Mouse (Mus musculus): ENCODE measurements around the gene Prim2. TPM values are rescaled to one million over a fixed set of nuclear protein-coding genes. Genes with fewer than 3 reads are reported as not detected.

Prim2 gene
- polyA plus RNA-seq, 1 experiment from 2014 or later = 33.9 TPM

DNA sequence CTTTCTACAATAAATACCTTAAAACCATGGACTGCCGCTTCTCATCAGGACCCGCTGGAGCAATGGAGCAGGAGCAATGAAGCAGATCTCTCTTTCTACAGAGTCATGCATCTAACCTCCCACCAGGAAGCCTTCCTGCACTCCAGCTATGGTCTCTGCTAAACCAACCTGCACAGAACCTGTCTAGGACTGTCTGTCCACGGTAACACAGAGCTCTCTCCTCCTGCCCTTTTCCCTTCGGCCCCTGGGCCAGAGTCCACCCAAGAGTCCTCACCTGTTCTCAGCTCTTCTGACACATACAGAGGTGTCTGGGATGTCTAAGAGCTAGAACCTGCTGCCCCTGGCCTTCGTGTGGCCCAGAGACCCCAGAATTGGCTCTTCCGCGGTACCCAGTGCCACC is 11.3 kb upstream of the Prim2 start:
- no peak overlapping the region for H3K4me3 ChIP-seq
- H3K27ac ChIP-seq = no peak overlapping the region
- no peak overlapping the region for H3K4me2 ChIP-seq
- H3K9me3 ChIP-seq = no peaks in the 10 kb centered on the region
- no peaks in the 10 kb centered on the region for H3K36me3 ChIP-seq
- no peak for ATAC-seq (ENCODE audit: insufficient number of reproducible peaks, low FRiP score, low TSS enrichment, low read depth)
- no peaks in the 10 kb centered on the region for H3K27me3 ChIP-seq
- WGBS = 86% methylated on average over 7 of the region's 7 CpGs
- H3K9ac ChIP-seq = no peak overlapping the region
- no peaks in the 10 kb centered on the region for H3K4me1 ChIP-seq

GRCm38 (mm10) chr1:33680435-33680834 is 10.8 kb upstream of the Prim2 start:
- no peak for ATAC-seq (ENCODE audit: insufficient number of reproducible peaks, low FRiP score, low TSS enrichment, low read depth)

DNA sequence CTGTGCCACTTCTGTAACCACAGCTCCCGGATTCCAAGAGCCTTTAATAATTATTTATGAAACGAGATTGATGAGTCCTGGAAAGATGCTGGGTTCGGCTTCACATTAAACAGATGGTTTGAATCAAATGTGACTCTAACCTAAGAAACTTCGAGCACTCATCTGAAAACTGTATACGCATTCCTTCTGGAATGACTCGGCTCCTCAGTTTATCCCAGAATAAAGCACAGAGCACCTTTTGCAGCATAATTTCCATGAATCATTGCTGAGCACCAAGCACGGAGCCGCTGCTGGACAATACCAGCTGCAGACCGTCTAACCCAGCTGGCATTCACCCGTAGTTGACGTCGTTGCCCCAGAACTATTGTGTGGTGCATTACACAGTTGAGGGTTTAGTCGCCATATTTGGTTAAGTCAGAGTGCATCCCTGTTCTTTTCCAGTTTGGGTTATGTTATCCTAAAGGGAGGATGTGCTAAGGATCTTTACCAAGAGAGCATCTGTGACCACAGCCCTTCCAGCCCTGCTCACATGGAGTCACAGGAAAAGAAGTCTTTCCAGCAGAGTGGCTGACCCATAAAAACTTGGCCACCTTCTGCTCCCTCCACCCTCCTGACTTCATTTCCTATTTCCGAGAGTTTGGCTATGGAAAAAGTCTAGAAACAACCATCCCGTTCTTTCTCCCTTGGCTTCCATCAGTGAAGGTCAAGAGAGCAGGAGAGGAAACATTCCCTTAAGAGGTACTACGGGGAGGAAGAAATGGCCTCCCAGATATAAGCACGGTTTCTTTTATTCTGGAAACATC is 3.8 kb upstream of the Prim2 start:
- Histone ChIP-seq H3K9me3 (no peaks in the 10 kb centered on the region), H3K36me3 (no peaks in the 10 kb centered on the region), H3K4me3 (no peak overlapping the region), H3K4me1 (peaks cover 8% of the 10 kb centered on the region; the same call in 1 of the 2 replicates), H3K27ac (peak overlapping the region; percentile 65; the same call in 1 of the 2 replicates), H3K4me2 (no peak overlapping the region), H3K27me3 (no peaks in the 10 kb centered on the region), H3K9ac (no peak overlapping the region)
- WGBS = 51% methylated on average over 17 of the region's 17 CpGs
- ATAC-seq (ENCODE audit: insufficient number of reproducible peaks, low FRiP score, low TSS enrichment, low read depth) = no peak

More at GRCm38 (mm10) chr1:33680435-33680834, 10.8 kb upstream of the Prim2 start:
- no peak overlapping the region for H3K4me2 ChIP-seq
- H3K4me3 ChIP-seq = no peak overlapping the region
- H3K36me3 ChIP-seq = no peaks in the 10 kb centered on the region
- H3K9ac ChIP-seq = no peak overlapping the region
- 34% methylated on average over 3 of the region's 4 CpGs for WGBS
- H3K4me1 ChIP-seq = no peaks in the 10 kb centered on the region
- no peak overlapping the region for H3K27ac ChIP-seq
- H3K9me3 ChIP-seq = no peaks in the 10 kb centered on the region
- no peaks in the 10 kb centered on the region for H3K27me3 ChIP-seq

DNA sequence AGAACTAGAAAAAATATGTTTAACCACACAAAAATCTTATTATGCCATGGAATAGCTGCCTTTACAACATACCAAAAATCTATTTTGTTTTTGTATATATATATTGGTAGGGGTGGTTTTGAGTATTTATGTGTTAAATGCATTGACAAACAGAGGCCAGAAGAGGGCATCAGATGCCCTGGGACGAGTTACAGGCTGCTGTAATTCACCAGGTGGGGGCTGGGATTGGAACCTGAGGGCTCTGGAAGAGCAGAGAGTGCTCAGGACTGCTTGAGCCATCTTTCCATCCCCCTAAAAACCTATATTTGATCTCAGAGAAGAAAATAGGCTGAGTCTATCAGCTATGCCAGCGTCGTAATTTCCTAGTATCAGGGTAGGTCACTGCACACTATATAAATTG is 2.9 kb upstream of the Prim2 start:
- no peaks in the 10 kb centered on the region for H3K36me3 ChIP-seq
- WGBS = 35% methylated on average over 3 of the region's 3 CpGs

GRCm38 (mm10) chr1:33672083-33672482 is 2.5 kb upstream of the Prim2 start:
- H3K4me1 ChIP-seq = peaks cover 8% of the 10 kb centered on the region; the same call in 1 of the 2 replicates
- H3K36me3 ChIP-seq = no peaks in the 10 kb centered on the region
- H3K27ac ChIP-seq = no peak overlapping the region
- no peak overlapping the region for H3K9ac ChIP-seq
- no peak overlapping the region for H3K4me3 ChIP-seq
- H3K9me3 ChIP-seq = no peaks in the 10 kb centered on the region
- ATAC-seq (ENCODE audit: insufficient number of reproducible peaks, low FRiP score, low TSS enrichment, low read depth) = no peak
- H3K4me2 ChIP-seq = no peak overlapping the region
- 66% methylated on average over 3 of the region's 3 CpGs for WGBS
- H3K27me3 ChIP-seq = no peaks in the 10 kb centered on the region

More for the DNA sequence above, 2.9 kb upstream of the Prim2 start:
- Histone ChIP-seq H3K4me2 (no peak overlapping the region), H3K9me3 (no peaks in the 10 kb centered on the region), H3K4me3 (no peak overlapping the region), H3K9ac (no peak overlapping the region), H3K27me3 (no peaks in the 10 kb centered on the region), H3K27ac (no peak overlapping the region), H3K4me1 (peaks cover 8% of the 10 kb centered on the region; the same call in 1 of the 2 replicates)
- no peak for ATAC-seq (ENCODE audit: insufficient number of reproducible peaks, low FRiP score, low TSS enrichment, low read depth)

DNA sequence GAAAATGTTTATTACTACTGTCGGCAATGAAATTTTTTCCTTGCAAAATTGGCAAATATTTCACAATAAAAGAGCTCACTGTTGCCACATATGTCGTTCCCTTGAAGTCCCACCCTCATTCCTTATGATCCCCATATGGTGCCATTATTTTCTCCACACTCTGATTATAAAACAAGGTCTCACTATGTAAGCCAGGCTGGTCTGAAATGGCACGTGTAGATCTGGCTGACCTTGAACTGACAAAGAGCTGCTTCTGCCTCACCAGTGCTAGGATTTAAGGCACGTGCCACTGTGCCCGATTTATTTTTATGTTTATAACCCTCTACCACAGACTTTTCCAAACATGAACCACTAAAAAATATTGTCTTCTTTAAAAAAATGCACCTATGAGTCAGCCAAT is 1.8 kb upstream of the Prim2 start:
- ATAC-seq (ENCODE audit: insufficient number of reproducible peaks, low FRiP score, low TSS enrichment, low read depth) = no peak

GRCm38 (mm10) chr1:33670164-33670616 is 595 bp upstream of the Prim2 start:
- peak overlapping the region; percentile 82 for H3K4me2 ChIP-seq
- H3K9me3 ChIP-seq = no peaks in the 10 kb centered on the region
- peak overlapping the region; percentile 73 for H3K9ac ChIP-seq
- H3K4me3 ChIP-seq = peak overlapping the region; percentile 69
- under 1% methylated on average over 37 of the region's 37 CpGs for WGBS
- peaks cover 8% of the 10 kb centered on the region; the same call in 1 of the 2 replicates for H3K4me1 ChIP-seq
- peak overlapping the region; percentile 85 for H3K27ac ChIP-seq
- no peaks in the 10 kb centered on the region for H3K27me3 ChIP-seq
- peaks cover 12% of the 10 kb centered on the region for H3K36me3 ChIP-seq
- ATAC-seq (ENCODE audit: insufficient number of reproducible peaks, low FRiP score, low TSS enrichment, low read depth) = 0 out of 2 replicates have a peak, but pooled peaks have one; percentile 10

More for the DNA sequence above, 1.8 kb upstream of the Prim2 start:
- H3K4me3 ChIP-seq = no peak overlapping the region
- H3K4me2 ChIP-seq = no peak overlapping the region
- WGBS = 51% methylated on average over 5 of the region's 5 CpGs
- H3K9ac ChIP-seq = no peak overlapping the region
- H3K9me3 ChIP-seq = no peaks in the 10 kb centered on the region
- peaks cover 8% of the 10 kb centered on the region; the same call in 1 of the 2 replicates for H3K4me1 ChIP-seq
- no peaks in the 10 kb centered on the region for H3K27me3 ChIP-seq
- H3K36me3 ChIP-seq = peaks cover 4% of the 10 kb centered on the region
- H3K27ac ChIP-seq = no peak overlapping the region

DNA sequence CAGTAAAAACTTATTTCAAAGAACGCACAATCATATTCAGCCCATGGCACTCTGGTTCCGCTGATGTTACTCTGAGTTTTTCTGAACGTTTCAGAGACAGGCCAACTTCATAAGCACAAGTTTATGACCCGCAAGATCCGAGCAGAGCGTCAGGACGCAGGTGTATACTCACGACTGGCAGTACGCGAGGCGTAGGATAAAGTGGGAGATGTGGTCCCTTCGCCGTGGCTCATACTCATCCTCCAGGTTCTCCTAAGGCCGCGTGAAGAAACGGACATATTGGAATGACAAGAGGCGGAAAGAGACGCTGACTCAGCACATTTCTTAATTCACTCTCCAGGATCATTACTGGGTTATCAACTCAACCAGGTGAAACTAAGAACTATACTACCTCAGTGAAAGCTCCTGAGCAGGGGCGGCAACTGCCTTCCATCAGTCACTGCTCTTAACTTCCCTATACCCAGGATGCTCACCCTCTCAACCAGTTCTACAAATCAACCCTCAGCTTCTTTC is 5.9 kb downstream of the Prim2 start:
- ATAC-seq (ENCODE audit: insufficient number of reproducible peaks, low FRiP score, low TSS enrichment, low read depth) = no peak
- no peak overlapping the region for H3K4me2 ChIP-seq
- H3K9ac ChIP-seq = no peak overlapping the region
- no peaks in the 10 kb centered on the region for H3K9me3 ChIP-seq
- no peaks in the 10 kb centered on the region for H3K4me1 ChIP-seq
- H3K4me3 ChIP-seq = no peak overlapping the region
- no peaks in the 10 kb centered on the region for H3K27me3 ChIP-seq
- H3K36me3 ChIP-seq = peaks cover 43% of the 10 kb centered on the region
- H3K27ac ChIP-seq = no peak overlapping the region
- WGBS = 87% methylated on average over 19 of the region's 19 CpGs

- Histone ChIP-seq H3K27me3 (no peaks in the 10 kb centered on the region), H3K4me1 (no peaks in the 10 kb centered on the region), H3K4me2 (no peak overlapping the region), H3K27ac (no peak overlapping the region), H3K36me3 (peaks cover 43% of the 10 kb centered on the region), H3K4me3 (no peak overlapping the region), H3K9ac (no peak overlapping the region), H3K9me3 (no peaks in the 10 kb centered on the region)
- ATAC-seq (ENCODE audit: insufficient number of reproducible peaks, low FRiP score, low TSS enrichment, low read depth) = no peak
Measured at GRCm38 (mm10) chr1:33663163-33663562, 6.4 kb downstream of the Prim2 start.

- Histone ChIP-seq H3K9me3 (no peaks in the 10 kb centered on the region), H3K4me3 (no peak overlapping the region), H3K27ac (no peak overlapping the region), H3K4me2 (no peak overlapping the region), H3K27me3 (no peaks in the 10 kb centered on the region), H3K36me3 (peaks cover 31% of the 10 kb centered on the region), H3K9ac (no peak overlapping the region), H3K4me1 (no peaks in the 10 kb centered on the region)
- 79% methylated on average over 4 of the region's 4 CpGs for WGBS
- no peak for ATAC-seq (ENCODE audit: insufficient number of reproducible peaks, low FRiP score, low TSS enrichment, low read depth)
Measured at GRCm38 (mm10) chr1:33658302-33658701, 11.3 kb downstream of the Prim2 start.

- 90% methylated on average over 12 of the region's 12 CpGs for WGBS
- no peaks in the 10 kb centered on the region for H3K4me1 ChIP-seq
- H3K9ac ChIP-seq = no peak overlapping the region
- no peaks in the 10 kb centered on the region for H3K9me3 ChIP-seq
- H3K27me3 ChIP-seq = no peaks in the 10 kb centered on the region
- peaks cover 31% of the 10 kb centered on the region for H3K36me3 ChIP-seq
- H3K27ac ChIP-seq = no peak overlapping the region
- no peak for ATAC-seq (ENCODE audit: insufficient number of reproducible peaks, low FRiP score, low TSS enrichment, low read depth)
- H3K4me3 ChIP-seq = no peak overlapping the region
- no peak overlapping the region for H3K4me2 ChIP-seq
Measured at GRCm38 (mm10) chr1:33657574-33658149, 11.9 kb downstream of the Prim2 start.

GRCm38 (mm10) chr1:33650875-33651274 is 18.7 kb downstream of the Prim2 start:
- Histone ChIP-seq H3K36me3 (peaks cover 17% of the 10 kb centered on the region), H3K4me2 (no peak overlapping the region), H3K27me3 (no peaks in the 10 kb centered on the region), H3K4me3 (no peak overlapping the region), H3K9ac (no peak overlapping the region), H3K9me3 (no peaks in the 10 kb centered on the region), H3K27ac (no peak overlapping the region), H3K4me1 (no peaks in the 10 kb centered on the region)
- 93% methylated on average over 11 of the region's 11 CpGs for WGBS
- ATAC-seq (ENCODE audit: insufficient number of reproducible peaks, low FRiP score, low TSS enrichment, low read depth) = no peak

Measured in limb, embryonic 15.5 days (tissue).